Mouse (Mus musculus) fibroblast of lung, adult 2 months (primary cell): ENCODE data around the gene Olfr564.

Source experiments
- DNase-seq: peaks from one replicate; pipeline ENCODE4 v3.0.0-alpha.2; 2011; ENCODE audit warnings: low read depth

The Olfr564 gene

DNA sequence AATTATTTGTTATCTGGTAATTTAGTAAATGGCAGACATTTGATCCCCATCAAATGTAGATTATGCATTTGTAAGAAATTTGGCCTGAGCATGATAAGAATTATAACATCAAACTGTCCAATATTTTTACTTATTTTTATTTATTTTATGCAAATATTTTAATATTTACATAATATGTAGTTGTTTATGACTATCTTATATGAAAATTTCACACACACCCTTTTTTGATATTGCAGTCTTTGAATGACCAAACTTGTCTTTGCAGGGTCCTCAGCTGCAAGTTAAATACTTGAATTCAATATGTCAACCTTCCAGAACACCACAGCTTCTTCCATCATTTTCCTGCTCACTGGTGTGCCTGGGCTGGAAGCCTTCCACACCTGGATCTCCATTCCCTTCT is at the start of gene Olfr564:
Olfr564 (plus strand) TSS at position 301 of the 400 bp plus-strand sequence.
- DNase-seq: no peak

DNA sequence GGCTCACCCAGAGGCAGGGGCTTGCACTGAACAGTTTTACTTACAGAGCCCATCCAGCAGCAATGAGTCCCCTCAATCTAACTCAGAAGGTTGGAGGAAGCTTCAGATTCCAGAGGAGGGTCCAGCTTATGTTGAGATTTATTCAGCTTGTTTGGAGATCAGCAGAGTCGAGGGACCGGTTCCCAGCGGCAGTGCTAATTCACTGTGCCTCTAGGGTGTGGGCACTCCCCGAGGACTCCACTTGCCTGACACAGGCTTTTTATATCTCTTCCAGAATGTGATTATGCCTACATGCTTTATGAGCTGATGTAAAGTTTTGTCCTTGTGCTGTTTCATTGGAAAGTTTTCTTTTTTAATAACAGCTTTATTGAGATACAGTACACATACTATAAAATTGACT is 44.0 kb upstream of the Olfr564 start, which contains the start of the genes Olfr560 and Olfr78:
Olfr560 (minus strand) TSS at position 101 of the 400 bp plus-strand sequence.
Olfr78 (minus strand) TSS at position 206 of the 400 bp plus-strand sequence.
- DNase-seq: no peak

DNA sequence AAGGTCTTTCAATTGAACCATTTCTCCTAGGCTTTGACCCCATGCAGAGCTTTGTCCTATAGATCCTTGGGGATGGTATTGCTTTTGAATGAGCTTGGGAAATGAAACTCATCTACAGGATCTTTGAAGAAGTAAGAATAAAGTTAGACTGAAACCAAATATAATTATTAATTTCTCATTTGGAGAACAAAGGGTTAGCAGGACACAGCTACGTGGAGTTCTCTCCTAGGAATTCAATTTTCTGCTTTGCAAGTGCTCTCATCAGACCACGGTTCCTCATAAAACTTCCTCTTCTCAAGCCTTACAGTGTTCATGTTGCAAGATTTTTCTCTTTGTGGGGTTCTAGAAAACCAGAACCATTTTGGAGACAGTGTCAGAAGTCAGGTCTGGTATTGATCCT is 32.4 kb upstream of the Olfr564 start, which contains the start of gene Olfr561:
Olfr561 (plus strand) TSS at position 301 of the 400 bp plus-strand sequence.
- no peak for DNase-seq
